Mouse (Mus musculus) right cerebral cortex, postnatal 25 days (tissue): Measurements from ENCODE around the gene Stk39.

Source experiments
- DNase-seq: peaks from one replicate; pipeline ENCODE4 v3.0.0; 2022

Gene Stk39

DNA sequence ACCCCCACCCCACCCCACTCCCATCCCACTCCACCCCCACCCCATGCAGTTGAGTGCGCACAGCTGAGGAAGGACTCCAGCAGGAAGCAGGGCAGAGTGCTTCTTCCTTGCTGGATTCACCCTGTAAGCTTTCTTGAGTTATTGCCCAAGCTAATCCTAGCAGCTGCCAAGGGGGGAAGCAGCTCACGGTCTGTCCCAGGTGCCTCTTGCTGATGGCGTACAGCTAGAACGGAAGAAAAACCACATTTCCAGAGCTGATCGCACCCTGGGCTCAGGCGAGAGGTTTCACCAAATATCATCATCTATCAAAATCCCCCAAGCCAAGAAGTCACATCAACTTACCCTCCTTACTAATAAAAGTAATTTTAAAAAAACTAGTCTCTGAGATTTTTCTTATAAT lies 90.9 kb downstream of the Stk39 start:
- DNase-seq, result no peak

DNA sequence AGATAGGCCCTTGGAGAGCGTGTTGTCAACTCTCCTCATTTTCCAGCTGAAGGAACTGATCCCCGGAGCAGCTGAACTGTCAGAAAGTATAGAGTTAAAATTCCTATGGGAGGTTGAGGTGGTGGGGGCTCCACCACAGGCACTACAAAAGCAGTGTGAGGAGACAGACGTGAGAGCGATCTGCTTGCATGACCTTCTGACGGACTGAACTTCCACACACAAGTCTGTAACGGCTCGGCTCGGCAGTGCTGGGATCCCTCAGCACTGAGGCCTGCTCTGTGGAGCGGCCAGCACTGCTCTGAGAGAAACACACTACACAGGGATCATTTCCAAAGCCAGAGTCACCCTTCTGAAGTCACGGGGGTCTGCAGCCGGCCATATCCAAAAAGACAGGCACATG lies 92.4 kb downstream of the Stk39 start:
- DNase-seq, result no peak

DNA sequence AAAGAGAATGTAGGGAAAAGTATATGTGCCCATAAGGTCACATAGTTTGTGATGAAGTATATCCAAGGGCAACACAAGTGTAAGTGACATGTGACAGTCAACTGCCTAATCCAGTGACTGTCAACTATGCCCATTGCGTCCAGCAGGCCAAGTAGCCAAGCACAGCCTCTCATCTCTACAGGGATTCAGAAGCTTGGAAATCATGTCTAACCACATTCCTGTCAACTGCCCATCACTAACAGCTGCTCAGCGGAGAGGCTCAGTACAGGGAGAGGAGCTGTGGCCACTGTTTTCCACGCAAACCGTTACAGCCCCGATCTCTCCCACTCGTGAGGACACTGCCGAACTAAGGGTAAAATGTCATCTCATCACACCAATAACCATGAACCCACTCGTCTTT lies 93.7 kb downstream of the Stk39 start:
- DNase-seq, result no peak

DNA sequence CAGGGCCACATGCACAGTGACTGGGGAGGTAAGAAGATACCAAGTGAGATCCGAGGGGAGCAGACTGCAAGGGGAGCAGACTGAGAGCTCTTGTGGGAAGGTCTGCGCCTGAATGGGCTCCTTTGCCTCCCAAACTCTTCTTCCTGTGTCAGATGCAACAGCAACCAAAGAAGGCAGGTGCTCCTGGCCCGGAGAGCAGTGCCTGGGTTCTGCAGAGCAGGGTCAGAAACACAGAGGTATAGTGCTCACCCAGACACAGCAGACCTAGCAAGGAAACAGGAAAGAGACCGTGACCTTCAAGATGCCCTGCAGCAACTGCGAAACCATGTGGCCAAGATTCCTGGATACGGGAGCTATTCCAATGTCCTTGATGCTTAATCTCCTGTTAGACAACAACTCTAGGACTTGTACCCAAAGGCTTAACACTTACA lies 94.8 kb downstream of the Stk39 start:
- DNase-seq, result no peak

DNA sequence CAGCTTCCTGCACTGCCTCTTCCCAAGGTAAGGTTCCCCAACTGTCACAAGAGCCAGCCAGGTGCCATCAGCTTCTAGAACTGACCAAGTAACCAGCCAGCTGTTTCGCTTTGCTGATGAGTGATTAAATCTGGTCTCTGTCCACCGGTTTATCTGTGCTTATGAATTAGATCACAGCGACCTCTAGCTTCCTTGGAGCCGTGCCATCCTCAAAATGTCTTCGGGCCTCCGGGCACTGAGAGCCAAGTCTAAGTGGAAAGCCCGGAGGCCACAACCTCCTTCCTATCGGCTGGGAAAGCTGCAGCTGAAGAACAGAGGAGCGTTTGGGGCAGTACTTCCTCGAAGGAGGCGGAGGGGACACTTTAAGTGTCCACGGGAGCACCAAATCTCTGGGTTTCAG lies 95.4 kb downstream of the Stk39 start:
- no peak for DNase-seq

DNA sequence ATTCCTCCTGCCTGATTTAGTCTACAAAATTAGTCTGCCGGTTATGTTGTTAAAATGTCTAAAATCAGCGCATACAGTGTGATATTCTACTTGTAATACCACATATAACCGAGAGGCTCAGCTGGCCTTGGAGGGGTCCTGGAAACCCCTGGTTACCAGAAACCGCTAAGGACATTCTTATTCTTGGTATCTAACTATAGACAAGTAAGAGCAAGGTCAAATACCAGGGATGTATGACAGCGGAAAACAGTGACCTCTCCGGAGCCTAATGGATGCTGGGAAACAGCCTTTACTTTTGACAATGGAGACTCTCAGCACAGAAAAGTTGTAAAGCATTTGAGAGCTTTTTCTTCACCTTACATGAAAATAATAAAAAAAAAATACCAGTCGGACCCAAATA lies 97.9 kb downstream of the Stk39 start:
- no peak for DNase-seq

DNA sequence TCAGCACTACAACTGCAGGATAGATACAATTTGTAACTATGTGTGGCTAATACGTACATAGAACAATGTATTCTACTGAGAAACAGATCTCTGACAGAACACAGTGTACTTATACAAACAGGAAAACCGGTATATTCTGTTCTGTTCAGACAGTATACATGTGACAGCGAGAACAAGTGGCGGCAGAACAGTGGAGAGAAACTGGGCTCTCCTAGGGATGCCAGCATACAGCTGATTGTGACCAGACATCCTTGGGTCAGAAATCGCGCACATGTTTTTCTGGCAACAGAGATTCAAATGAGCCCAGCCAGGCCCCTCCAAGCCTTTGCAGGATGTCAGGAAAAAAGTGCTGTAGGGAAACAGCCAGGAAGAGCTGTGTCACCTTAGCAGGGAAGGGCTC lies 100.2 kb downstream of the Stk39 start:
- peak; percentile 22 for DNase-seq

DNA sequence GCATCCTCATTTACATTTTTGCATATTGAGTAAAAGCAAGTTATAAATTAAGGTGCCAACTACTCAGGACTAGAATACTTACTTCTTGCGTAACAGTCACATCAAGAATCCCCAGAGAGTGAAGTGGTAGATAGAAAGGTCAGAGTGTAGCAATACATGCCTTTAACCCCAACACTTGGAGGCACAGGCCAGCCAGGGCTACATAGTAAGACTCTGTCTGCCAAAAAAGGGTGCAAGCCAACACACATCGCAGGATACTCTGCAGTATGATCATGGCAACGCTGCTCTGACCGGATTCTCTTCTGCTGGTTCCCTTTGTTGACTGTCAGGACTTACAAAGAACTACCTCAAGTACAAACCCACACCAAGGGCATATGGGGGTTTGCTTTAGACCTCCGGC lies 101.7 kb downstream of the Stk39 start:
- no peak for DNase-seq

DNA sequence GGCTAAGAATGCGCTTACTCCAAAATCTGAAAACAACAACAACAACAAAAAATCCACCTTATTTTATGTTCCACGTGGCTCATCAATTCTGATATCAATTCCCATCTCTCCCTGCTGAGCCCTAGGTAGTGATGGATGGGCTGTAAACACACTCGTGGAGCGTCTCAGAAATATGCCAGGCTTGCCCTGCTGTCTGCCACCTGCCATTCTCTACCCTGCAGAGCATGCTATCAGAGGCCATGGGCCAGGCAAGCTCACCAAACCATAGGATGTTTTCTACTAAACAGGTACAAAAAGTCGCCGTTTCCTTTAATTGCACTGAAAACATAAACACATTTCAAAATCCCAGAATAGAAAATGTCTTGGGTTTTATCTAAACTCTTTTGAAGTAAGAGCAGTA lies 103.0 kb downstream of the Stk39 start:
- DNase-seq, result no peak

DNA sequence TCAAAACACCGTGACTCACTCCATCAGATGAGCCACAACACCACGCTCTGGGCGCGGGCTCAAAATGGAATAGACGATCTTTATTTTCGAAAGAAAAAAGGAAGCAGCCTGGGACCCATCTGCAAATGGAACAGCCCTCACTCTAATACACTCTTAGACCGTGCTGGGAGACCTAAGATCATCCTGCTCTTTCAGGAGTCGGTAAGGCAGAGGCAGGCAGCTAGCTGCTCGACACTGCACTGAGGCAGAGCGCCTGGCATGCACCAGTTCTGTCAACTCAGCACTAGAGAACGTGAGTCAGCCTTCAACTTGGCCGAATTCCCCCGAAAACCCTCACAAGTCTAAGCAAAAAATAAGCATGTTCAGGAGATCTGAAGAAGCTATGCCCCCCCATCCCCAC lies 104.1 kb downstream of the Stk39 start:
- peak; percentile 58 for DNase-seq

DNA sequence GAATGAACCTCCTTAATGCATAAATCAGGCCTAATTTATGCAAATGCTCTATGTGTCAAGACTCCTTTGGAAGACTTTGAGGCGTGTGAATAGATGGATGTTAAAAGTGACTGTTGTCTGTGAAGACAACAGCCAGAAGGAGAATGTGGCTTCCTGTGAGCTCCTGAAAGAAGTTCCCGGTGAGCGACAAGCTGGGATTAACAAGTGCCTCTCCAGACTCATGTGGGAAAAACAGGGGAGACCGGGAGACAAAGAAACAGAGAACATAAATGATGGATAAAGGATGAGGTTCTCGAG lies 105.2 kb downstream of the Stk39 start:
- no peak for DNase-seq

DNA sequence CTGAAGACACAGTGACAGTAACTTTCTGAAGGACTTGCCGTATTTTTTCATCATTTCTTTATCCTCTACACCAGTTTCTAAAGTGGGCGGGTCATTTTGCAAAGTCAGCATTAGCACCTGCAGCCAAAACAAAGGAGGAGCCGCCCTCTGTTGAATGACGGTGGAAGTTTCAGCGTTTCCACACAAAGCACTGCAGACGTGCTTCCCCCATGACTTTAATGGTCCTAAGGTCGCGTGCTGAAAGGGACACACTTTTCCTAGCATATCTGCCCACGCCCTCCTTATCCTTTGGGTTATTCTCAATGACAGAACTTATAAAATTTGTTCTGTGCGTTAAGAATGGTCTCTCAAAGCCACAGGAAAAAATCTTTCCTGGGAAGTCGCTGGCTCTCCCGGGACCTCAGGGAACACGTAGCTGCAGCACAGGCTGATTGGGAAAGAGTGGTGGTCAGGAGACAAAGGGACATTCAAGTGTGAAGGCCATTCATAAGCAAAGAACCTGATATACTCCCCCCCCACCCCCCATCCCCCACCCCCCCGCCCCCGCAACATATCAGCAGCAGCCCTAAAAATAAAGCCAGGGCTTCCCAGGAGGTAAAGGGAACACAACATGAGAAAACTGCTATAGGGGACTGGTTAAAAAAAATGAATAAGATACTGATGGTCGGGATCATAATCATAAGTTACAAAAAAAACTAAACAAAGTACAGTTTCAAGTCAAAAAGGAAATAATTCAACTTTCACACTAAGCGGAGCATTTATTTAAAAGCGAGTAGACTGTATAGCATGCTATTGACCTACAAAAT lies 105.8 kb downstream of the Stk39 start:
- no peak for DNase-seq

DNA sequence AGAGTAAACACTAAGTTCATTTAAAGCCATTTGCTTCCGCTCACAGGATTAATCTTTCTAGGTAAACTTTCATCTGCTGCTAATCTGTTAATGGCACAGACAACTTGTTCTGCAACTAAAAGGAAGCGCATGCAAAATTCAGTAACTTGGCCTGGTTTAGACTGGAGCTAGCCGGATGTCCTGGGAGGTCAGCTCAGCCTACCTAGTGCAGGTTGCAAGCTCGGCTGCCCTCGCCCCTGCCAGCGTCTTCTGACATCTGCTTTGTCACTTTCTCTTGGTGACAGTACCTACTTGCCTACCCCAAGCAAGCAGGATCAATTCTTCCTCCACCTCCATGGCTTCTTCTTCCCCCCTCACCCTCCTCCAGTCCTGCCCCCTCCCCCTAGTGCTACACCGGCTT lies 106.6 kb downstream of the Stk39 start:
- DNase-seq, result no peak

DNA sequence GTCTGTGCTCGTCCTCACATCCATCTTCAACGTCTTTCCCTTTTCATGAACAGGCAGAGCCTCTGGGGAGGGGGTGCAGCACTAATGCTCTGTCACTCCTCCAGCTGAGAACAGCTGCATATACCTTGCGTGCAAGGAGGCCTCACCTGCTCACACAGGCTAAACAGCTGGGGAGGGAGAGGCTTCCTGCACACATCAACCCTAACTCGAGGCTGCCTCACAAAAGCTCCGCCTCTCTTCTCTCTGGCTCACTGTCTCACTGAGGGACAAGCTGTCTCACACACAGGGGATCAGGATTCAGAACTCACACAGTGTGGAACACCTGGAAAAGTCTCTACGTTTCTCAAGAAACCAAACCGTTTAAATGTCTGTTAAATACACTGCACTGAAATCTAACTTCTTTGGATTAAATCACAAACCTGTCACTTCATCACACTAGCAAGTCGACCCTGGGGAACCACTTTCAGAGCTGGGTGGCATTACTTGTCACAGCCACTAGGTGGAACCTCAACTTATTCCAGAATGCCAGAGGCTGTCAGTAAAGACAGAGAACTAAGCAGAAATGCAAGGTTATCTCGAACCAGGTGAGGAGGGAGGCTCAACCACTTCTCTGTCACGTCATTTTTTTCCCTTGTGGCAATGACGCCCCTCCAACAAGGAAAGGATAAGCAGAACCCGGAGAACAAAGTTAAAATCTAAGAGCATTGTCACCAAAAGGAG lies 107.7 kb downstream of the Stk39 start:
- peak; percentile 23 for DNase-seq

DNA sequence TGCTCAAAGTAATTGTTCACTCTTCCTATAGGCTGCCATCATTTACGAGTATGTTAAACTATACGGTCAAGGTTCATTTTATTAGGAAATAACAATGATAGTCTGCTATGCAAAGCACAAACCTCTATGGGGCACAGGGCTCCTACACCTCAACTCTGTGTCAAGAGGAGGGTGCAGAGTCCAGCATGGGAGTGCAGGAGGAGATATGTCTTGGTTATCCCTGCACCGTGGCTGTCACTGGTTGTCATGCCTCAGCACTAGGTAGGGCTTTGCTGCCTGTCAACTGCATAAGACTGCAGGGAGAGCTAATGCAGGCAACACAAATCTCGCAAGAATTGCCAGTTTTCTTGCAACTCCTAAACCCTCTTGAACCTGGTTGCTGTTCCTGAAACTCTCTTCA lies 108.9 kb downstream of the Stk39 start:
- no peak for DNase-seq

DNA sequence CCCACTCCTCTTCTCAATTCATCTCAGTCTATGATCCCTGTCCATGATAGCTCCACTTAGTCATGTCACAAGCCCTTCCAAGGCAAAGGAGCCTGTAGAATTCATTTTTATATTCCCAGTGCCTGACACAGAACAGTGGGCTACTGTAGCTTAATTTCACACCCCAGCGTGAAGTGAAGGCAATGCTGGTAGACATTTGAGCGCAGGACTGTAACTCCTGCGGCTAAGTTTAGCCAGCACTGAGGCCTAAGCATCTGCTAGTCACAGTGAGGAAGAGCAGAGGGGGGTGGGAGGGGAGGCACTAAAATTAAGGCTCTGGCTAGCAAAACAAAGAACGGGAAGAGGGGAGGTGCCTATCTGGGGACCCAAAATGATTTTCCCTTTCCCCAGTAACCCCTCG lies 110.4 kb downstream of the Stk39 start:
- no peak for DNase-seq

DNA sequence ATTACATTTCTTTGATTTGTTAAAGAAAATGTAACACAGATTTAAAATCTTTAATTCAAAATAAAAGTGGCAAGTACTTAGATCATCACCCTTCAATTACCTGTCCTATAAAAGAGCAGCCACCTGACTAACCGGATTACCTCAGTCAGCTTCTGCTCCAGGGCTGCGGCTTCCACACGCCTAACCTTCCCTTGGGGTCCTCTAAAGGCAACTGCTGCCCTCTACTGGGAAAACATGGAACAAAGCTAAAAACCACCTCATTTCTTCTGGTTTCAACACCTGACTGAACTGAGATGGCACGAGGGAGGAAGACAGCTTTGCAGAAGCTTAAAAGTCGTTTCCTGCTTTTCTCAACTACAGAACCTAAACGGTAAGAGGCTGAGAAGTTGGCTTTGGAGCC lies 121.4 kb downstream of the Stk39 start:
- DNase-seq, result peak; percentile 64

DNA sequence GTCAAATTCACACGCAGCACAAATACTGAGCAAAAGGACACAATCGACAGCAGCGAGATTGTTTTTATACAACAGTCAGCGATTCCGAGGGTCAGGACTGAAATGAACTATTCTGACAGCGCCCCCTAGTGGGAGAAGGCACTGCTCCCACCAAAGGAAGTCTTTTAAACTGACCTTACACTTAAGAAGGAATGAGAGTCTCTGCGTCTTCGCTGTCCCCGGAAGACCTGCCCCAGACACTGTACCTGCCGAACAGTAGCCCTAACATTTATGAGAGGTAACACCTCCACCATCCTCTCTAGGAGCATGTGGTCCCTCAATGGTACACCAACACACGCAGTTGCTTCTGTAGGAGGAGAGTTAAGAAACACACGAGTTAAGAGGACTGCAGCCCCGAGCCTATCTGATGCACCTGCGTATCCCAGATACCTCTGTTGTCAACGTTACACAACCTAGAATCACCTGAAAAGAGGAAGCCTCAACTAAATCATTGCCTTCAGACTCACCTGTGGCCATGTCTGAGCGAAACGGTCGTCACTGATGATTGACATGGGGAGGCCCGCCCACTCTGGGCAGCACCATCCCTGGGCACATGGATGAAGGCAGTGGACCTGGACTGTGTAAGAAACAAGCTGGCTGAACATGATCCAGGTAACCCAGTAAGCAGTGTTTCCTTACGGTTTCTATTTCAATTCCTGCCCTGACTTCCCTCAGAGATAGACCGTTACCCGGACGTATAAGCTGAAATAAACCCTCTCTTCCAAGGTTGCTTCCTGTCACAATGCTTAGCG lies 122.3 kb downstream of the Stk39 start:
- DNase-seq, result peak; percentile 78

DNA sequence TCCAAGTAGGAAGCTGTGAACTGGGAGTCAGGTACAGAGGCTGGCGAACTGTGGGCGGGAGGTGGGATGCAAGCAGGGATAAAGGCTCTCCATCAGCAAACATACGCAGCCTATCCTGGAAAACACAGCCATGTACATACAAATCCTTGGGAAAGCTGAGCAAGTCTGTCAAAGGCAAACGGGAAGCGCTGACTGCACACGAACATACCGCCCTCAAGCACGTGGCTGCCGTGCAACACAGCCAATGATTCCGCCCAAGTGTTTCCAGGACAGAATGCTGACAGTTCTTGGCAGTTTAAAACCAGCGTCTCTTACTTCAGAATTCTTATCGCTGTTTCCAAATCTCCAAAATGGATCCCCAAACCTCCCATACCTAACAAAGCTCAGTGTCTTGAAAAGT lies 123.1 kb downstream of the Stk39 start:
- peak; percentile 53 for DNase-seq

DNA sequence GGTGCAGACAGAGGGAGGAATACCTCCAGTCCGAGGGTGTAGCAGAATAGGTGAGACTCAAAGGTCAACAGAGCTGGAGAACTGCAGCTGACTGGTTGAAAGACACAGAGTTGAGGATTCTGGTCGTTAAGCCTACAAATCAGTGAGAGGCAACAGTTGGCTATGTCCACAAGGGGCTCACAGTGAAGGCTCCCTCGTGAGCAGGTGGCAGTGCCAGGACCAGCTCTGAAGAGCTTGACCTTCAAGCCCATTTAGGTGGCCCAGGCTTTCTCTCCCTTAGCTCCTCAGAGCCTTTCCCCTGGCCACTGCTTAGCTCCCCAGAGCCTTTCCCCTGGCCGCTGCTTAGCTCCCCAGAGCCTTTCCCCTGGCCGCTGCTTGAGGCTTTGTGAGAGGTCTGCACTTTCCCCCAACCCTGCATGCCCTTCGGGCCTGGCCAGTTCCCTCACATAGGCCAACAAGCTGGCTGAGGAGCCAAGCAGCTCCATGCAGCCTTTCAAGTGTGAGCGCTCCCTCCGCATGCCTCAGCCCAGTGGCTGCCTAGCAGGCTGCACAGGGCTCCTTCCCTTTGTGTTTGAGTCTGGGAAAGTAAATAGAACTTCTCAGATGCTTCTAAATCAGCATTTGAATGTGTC lies 125.3 kb downstream of the Stk39 start:
- no peak for DNase-seq

DNA sequence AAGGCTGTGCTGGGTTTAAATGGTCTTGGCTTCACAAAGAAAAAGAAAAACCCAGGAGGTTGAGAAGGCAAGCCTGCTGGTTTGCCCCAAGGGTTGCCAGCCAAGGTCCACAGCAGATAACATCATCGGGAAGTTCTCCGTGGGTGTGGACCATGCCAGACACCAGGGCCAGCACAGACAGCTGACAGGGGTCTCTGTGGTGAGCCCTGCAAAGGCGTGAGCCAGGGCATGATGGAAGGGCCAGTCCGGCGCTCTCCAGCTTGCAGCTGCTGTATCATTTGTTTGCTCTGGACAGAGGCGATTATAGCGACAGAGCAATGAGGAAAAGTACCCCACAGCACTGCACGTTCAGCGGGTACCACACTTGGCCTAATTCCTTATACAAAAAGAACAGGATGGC lies 126.8 kb downstream of the Stk39 start:
- DNase-seq, result no peak

DNA sequence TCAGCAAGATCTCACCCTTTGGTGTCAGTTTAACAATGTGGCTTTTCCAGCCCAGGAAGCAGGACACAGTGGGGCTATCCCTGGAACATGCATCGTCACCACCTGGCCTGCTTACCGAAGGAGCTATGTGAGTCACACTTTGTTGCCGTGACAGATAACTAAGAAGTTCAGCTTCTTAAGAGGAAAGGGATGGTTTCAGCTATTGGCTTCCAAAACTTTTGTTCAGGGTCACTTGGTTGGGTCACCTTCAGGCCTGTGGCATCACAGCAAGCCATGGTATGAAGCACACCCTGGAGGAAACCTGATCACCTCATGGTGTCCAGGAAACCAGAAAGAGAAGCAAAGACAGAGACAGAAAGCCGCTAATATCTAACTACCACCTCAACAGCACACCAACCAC lies 128.3 kb downstream of the Stk39 start:
- no peak for DNase-seq

DNA sequence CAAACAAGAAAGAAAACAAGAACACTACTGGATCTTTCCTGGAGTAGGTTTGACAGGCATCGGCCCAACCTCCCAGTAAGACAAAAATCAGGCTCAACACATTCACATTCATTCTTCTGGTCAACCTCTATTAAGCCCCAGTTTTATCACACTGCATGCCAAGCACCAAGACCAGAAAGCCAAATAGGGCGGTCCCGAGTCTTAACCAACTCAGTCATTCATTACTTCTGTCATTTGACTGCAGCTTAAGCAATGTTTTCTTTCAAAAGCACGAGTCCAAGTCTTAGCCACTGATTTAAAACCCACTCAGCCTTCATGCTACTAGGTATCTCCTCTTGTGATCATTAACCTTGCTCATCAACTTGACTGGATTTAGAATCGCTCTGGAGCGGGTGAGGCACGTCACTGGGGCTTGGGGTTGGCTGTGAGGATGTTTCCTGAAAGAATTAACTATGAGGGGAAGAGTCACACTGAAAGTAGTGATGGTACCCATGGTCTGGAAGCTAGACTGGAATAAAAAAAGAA lies 129.9 kb downstream of the Stk39 start:
- DNase-seq, result no peak
